Mouse (Mus musculus) cerebellum, adult 8-10 months (tissue): Measurements from ENCODE around the gene Mrpl18.
A peak's percentile ranks its signal among the peaks of the same experiment; 100 is the strongest.
"Not testable (repeated sequence)": the region's sequence is repeated elsewhere in the genome, so short reads cannot be mapped to it uniquely, and the experiment has no call there.

ENCODE experiments used
- DNase-seq: peaks from one replicate; pipeline ENCODE4 v3.0.0; 2022

The Mrpl18 gene

DNA sequence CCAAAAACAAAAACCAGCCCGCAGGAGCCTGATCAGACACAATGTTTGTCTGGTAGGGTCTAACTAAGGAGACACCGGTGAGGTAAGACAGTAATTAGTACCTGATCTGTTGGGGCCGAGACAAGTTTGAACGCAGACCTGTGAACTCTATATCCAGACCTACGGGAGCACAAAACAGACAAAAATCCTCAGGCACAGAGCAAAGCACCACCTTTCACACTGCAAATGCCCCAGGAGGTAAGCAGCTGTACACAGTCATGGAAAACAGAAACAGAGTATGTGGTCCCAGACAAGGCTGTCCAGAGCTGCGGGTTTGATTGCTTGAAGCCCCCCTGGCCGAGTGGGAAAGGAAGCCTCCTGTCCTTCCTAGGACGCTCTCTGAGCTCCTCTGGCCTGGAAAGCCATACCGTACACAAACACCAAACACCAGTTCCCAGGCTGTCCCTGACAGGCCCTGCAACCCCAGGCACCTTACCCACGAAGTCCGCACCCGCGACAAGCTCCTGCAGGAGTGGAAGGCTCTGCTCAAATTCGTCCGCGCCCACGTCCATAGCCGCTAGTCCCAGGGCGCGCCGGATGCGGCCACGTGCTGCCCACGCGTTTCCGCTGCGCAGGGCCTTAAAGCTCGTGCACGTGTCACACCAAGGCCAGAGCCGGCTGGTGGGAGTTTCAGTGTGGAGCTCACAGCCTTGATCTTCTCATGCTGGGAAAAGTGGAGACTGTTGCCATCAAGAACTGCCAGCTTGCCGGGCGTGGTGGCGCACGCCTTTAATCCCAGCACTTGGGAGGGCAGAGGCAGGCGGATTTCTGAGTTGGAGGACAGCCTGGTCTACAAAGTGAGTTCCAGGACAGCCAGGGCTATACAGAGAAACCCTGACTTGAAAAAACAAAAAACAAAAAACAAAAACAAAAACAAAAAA, 6.5 kb downstream of the Mrpl18 start, which contains the start of gene Pnldc1:
Pnldc1 (minus strand) TSS at position 870 of the 920 bp plus-strand sequence.
- DNase-seq: no peak

GRCm38 (mm10) chr17:12906436-12906835, 9.7 kb downstream of the Mrpl18 start:
- DNase-seq: no peak

DNA sequence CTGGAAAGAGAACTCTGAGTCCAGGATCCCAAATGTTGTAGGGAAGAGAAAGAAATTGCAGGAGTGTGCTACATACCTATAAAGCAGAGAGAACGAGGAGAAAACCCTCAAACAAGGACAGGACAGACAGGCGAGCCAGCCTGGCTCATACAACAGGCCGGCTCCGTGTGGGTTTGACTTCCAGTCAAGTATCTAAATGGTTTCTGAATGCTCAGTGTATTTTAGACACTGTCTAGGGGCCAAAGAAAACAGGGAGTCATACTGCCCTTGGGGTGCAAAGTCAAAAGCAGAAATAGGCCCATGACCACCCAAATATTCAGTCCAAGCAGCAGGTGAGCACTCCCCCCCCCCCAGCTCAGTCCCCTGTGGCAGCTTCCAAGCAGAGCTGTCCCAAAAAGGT, 10.3 kb downstream of the Mrpl18 start:
- no peak for DNase-seq

- no peak for DNase-seq
Observed at GRCm38 (mm10) chr17:12904349-12904748, 11.8 kb downstream of the Mrpl18 start.

GRCm38 (mm10) chr17:12903372-12904333, 12.5 kb downstream of the Mrpl18 start:
- DNase-seq: no peak

- DNase-seq: no peak
Observed at GRCm38 (mm10) chr17:12902291-12902690, 13.9 kb downstream of the Mrpl18 start.

DNA sequence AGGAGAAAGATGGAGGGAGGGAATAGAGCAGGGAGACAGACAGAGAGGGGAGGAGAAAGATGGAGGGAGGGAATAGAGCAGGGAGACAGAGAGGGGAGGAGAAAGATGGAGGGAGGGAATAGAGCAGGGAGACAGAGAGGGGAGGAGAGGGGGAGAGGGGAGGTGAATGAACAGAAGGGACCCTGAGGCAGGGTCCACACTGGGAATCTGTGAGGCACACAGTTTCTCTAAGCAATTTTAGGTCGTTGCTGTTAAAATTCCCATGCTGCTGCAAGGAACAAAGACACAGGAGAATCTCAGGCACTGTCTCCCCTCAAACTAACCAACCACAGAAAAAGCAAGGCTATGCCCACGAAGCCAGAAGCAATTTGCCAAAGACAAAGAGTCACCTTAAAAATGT, 17.5 kb downstream of the Mrpl18 start:
- DNase-seq: not testable (repeated sequence)

DNA sequence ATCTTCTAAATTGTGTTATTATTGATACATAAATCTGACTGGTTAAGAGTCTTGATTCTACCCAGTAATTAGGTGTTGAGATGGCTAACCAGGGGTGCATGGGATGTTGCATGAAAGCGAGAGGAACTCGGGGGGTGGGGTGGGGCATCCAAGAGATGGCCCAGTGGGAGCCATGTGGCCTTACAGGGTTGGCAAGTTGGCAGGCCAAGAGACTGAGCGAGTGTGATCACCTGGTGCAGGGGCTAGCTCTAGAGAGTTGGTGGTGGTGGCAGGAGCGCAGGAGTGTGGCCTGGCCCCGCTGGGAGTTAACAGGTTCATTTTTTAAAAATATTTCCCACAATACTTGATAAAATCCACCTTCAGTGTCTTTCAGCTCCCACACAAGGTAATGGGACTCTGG, 18.5 kb downstream of the Mrpl18 start:
- no peak for DNase-seq

DNA sequence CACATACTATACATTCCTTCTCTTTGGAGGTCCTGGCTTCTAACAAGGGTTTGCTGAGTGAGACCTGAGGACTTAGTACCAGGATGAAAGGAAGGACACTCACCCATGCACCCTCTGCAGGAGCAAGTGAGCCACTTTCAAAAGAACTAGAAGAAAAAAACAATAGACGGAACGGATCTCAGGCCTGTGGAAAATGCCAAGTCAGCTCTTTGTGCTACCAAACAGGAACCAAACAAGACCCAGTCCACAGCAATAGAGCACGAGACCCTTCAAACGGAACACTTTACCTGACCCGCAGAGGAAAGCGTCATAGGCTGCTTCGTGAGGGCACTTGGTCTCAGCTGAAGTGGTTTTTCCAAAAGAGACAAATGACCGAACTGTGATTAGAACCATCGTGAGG, 24.1 kb downstream of the Mrpl18 start:
- DNase-seq: no peak

DNA sequence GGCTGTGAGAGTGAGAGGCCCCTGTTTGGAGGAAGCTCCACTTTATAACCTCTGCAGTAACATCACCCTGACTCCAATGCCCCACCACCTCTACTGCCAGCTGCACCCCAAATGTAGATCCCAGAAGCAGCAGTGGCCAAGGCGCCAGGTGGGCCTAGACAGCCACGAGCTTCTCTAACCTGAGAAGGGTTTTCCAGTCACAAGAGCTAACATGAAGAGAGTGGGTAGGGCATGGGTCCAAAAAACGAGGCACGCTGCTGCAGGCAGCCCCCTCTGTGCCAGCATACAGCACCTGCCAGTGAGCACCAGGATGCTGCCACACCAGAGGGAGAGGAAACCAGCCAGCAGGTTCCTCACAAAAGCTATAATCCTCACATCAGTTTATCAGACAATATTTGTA, 25.1 kb downstream of the Mrpl18 start:
- no peak for DNase-seq

GRCm38 (mm10) chr17:12887021-12887775, 28.9 kb downstream of the Mrpl18 start:
- no peak for DNase-seq

- DNase-seq: no peak
Observed at GRCm38 (mm10) chr17:12886620-12887019, 29.5 kb downstream of the Mrpl18 start.

DNA sequence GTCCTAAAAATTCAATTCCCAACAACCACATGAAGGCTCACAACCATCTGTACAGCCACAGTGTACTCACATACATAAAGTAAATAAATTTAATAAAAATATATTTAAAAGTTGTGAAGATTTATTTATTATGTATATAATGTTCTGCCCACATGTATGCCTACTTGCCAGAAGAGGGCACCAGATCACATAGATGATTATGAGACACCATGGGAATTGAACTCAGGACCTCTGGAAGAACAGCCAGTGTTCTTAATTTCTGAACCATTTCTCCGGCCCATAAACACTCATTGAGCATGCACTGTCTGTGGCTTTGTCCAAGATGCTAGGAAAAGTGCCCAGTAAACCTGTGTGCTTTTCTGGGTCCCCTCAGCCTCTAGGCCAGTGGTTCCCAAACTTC, 34.9 kb downstream of the Mrpl18 start:
- no peak for DNase-seq

DNA sequence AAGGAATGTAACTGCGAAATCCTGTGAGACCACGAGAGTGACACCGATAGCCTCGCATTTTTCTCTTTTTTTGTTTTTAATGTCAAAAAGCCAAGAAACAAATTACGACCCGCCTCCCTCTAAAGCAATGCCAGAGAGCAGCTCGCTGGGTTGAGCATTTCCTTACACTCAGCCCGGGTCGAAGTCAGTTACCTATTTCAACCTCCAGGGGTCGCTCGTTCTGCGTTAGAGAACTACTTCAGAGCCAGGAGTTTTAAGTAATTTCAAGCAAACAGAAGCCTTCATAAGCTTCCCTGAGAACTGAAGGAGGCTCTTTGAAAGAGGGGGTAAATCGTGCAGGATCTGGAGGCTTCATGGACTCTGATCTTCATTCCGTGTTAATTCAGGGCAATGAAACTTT, 36.0 kb downstream of the Mrpl18 start:
- peak; percentile 82 for DNase-seq

GRCm38 (mm10) chr17:12875734-12876133, 40.4 kb downstream of the Mrpl18 start, which contains the start of gene Mrgprh:
Gene Mrgprh (plus strand): TSS chr17:12876034.
- DNase-seq: no peak

- peak; percentile 24 for DNase-seq
Observed at GRCm38 (mm10) chr17:12872275-12873028, 43.7 kb downstream of the Mrpl18 start.

GRCm38 (mm10) chr17:12868640-12869039, 47.5 kb downstream of the Mrpl18 start:
- DNase-seq: no peak

GRCm38 (mm10) chr17:12868043-12868442, 48.1 kb downstream of the Mrpl18 start, which contains the start of gene Mas1:
Gene Mas1 (minus strand): TSS chr17:12868143.
- no peak for DNase-seq

GRCm38 (mm10) chr17:12866853-12867252, 49.3 kb downstream of the Mrpl18 start:
- DNase-seq: no peak

DNA sequence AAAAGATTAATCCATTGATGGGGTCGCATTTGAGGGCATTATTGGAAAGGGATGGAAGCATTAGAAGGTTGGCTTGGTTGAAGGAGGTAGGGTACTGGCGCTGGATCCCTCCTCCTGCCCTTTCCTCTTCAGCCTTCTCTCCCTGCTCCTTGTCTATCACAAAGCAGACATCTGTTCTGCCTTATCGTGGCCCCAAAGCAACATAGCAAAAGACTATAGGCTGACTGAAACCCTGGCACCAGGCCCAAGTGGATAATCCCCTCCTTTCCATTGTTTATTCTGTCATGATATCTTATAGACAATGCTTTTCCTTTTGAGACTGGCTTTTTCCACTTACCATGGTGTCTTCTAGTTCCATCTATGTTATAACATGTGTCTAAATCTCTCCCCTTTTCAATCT, 50.7 kb downstream of the Mrpl18 start:
- DNase-seq: no peak

DNA sequence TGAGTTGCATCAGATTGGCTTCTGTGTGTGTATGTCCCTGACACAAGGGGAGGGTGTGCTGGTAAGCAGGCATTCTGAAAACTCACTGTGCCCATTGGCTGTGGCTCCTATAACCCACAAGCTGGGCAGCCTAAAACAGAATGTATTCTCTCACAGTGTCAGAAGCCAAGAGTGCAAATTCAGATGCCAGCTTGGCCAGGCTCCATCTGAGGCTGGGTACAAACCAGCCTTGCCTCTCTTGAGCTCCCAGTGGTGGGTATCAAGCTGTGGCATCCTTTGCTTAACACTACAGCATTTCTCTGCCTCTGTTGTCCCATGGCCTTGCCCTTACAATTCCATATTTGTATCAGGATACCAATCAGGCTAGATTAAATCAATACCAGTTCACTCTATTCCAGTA, 52.0 kb downstream of the Mrpl18 start:
- no peak for DNase-seq
